Mouse (Mus musculus) limb, embryonic 10.5 days (tissue): ENCODE data around the gene Gnaz. TPM values are rescaled to one million over a fixed set of nuclear protein-coding genes. Genes with fewer than 3 reads are reported as not detected.

Experiments
- DNase-seq: peaks from one replicate; pipeline ENCODE4 v3.0.0-alpha.2; 2017; ENCODE audit warnings: low spot score
- H3K27ac ChIP-seq: fragments of 300-500 bp; sonication (generic); 2 replicates; pipeline ENCODE4 v1.5.1; 2016; ENCODE audit warnings: mild to moderate bottlenecking
- H3K27me3 ChIP-seq: fragments of 300-500 bp; sonication (generic); 2 replicates; pipeline ENCODE4 v1.6.1; 2016; ENCODE audit warnings: low read depth, mild to moderate bottlenecking; ENCODE audit not compliant: poor library complexity, severe bottlenecking
- H3K36me3 ChIP-seq: fragments of 300-500 bp; sonication (generic); 2 replicates; pipeline ENCODE4 v1.6.1; 2016; ENCODE audit warnings: mild to moderate bottlenecking, moderate library complexity
- H3K4me1 ChIP-seq: fragments of 300-500 bp; sonication (generic); 2 replicates; pipeline ENCODE4 v1.6.1; 2016
- H3K4me3 ChIP-seq: fragments of 300-500 bp; sonication (generic); 2 replicates; pipeline ENCODE4 v1.5.1; 2016; ENCODE audit warnings: mild to moderate bottlenecking, moderate library complexity
- H3K9me3 ChIP-seq: fragments of 300-500 bp; sonication (generic); replicated peaks from 2 replicates; pipeline ENCODE4 v1.6.1; 2016; ENCODE audit warnings: mild to moderate bottlenecking
- WGBS: fragments of 180-500 bp; shearing (Covaris S2); methylation state at CpG from one replicate; pipeline ENCODE4 v1.1.7; 2016; 5-methylcytosine and 5-hydroxymethylcytosine counted together
- polyA plus RNA-seq: library from polyadenylated mRNA; unstranded; fragments of >200 nt; fragmentation: Nextera tagmentation; extraction: Ambion mirVana; gene quantifications from 2 replicates; pipeline ENCODE4 v1.2.1, GENCODE M21; 2016

The Gnaz gene
- polyA plus RNA-seq = 2.6 and 3.4 TPM in 2 replicates

DNA sequence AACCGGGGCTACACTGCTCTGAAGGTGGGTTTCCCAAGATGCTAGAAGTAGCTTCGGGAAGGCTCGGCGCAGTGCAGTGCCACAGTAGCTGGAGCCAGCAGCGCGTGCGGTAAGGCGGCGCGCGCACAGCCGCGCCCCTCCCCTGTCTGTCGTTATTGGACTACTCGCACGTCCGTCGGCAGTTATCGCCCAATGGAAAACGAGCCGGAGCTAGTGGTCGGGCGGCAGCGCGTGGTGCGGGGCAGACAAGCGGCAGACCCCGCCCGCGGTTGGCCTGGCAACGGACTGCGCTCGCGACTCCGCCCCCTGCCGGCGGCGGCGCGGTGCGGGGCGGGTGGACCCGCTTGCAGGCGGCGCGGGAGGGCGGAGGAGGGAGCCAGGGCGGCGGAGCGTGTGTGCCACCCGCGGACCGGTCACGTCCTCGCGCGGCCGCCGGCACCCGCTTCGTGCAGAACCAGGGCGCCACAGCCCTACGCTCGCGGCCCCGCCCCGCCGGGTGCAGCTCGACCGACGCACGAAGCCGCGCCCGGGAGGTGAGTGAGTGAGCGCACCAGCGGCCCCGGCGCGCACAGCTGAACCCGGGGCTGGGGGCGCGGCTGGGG, at the start of gene Gnaz:
Gnaz (plus strand) TSS at position 328 of the 602 bp plus-strand sequence.
- H3K9me3 ChIP-seq = no peaks in the 10 kb centered on the region
- peaks cover 24% of the 10 kb centered on the region for H3K4me1 ChIP-seq
- peak within 1 kb of the TSS; percentile 72 for H3K27ac ChIP-seq
- H3K36me3 ChIP-seq = no peaks in the 10 kb centered on the region
- peak; percentile 94 for DNase-seq
- WGBS = under 1% methylated on average over 79 of the region's 83 CpGs
- peaks cover 62% of the 10 kb centered on the region for H3K27me3 ChIP-seq
- peak within 1 kb of the TSS; percentile 74 for H3K4me3 ChIP-seq

DNA sequence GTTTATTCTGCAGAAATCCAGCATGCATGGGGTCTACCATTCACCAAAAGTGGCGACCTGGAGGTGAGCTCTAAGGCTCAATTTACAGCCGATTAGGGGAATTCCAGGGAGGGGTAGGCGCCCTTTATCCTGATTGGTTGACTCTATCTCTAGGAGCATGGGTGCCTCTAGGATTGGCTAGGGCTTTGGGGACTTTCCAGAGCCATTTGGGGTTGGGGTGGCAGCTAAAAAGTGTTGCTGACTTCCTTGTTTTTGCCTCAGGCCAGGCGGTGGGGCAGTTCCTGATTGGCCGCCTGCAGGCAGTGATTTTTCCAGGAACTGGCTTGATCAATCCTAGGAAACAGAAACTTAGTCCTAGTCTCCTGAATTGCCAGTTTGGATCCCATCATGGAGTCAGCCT, 47.7 kb upstream of the Gnaz start:
- 0 out of 2 replicates have a peak, but pooled peaks cover 7% of the 10 kb centered on the region for H3K4me1 ChIP-seq
- no peaks in the 10 kb centered on the region for H3K27me3 ChIP-seq
- no peaks in the 10 kb centered on the region for H3K9me3 ChIP-seq
- H3K27ac ChIP-seq = no peak overlapping the region
- WGBS = 36% methylated on average over 5 of the region's 5 CpGs
- no peaks in the 10 kb centered on the region for H3K36me3 ChIP-seq
- no peak overlapping the region for H3K4me3 ChIP-seq
- peak; percentile 28 for DNase-seq

- Histone ChIP-seq H3K9me3 (no peaks in the 10 kb centered on the region), H3K27ac (no peak overlapping the region), H3K4me1 (peaks cover 12% of the 10 kb centered on the region; the same call in 1 of the 2 replicates), H3K36me3 (no peaks in the 10 kb centered on the region), H3K27me3 (no peaks in the 10 kb centered on the region), H3K4me3 (no peak overlapping the region)
- peak; percentile 35 for DNase-seq
- WGBS = 52% methylated on average over 17 of the region's 17 CpGs
Observed at GRCm38 (mm10) chr10:74920853-74921567, 46.0 kb upstream of the Gnaz start.

GRCm38 (mm10) chr10:74921614-74922013, 45.4 kb upstream of the Gnaz start:
- Histone ChIP-seq H3K4me1 (peaks cover 12% of the 10 kb centered on the region; the same call in 1 of the 2 replicates), H3K9me3 (no peaks in the 10 kb centered on the region), H3K36me3 (no peaks in the 10 kb centered on the region), H3K27ac (no peak overlapping the region), H3K4me3 (no peak overlapping the region), H3K27me3 (no peaks in the 10 kb centered on the region)
- no peak for DNase-seq
- WGBS = 85% methylated on average over 11 of the region's 11 CpGs

- H3K4me3 ChIP-seq = no peak overlapping the region
- H3K4me1 ChIP-seq = peaks cover 12% of the 10 kb centered on the region; the same call in 1 of the 2 replicates
- 75% methylated on average over 6 of the region's 6 CpGs for WGBS
- no peak overlapping the region for H3K27ac ChIP-seq
- DNase-seq = peak; percentile 27
- H3K9me3 ChIP-seq = no peaks in the 10 kb centered on the region
- H3K36me3 ChIP-seq = no peaks in the 10 kb centered on the region
- H3K27me3 ChIP-seq = no peaks in the 10 kb centered on the region
Observed at GRCm38 (mm10) chr10:74922763-74923162, 44.2 kb upstream of the Gnaz start.

GRCm38 (mm10) chr10:74924274-74924673, 42.7 kb upstream of the Gnaz start:
- WGBS = 93% methylated on average over 14 of the region's 14 CpGs
- Histone ChIP-seq H3K9me3 (no peaks in the 10 kb centered on the region), H3K4me1 (peaks cover 11% of the 10 kb centered on the region; the same call in 1 of the 2 replicates), H3K27ac (no peak overlapping the region), H3K27me3 (no peaks in the 10 kb centered on the region), H3K4me3 (no peak overlapping the region), H3K36me3 (no peaks in the 10 kb centered on the region)
- DNase-seq = no peak

DNA sequence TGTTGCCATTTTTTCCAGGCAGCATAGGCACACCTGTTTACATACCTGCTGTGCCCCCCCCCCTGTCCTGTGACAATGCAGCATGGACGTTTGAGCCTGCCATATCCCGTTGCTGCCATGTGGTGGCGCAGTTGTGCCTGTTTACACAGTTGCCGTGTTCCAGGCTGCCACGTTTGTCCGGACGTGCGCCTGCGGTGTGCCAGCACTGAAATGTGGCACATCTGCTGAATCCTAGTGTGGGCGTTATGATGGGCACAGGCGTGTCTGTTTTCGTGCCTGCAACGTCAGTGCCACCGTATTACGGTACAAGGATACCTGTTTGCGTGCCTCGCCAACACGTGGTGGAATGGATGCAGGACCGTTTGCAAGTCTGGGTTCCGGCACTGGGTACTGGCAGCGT, 41.7 kb upstream of the Gnaz start:
- 19% methylated on average over 21 of the region's 21 CpGs for WGBS

DNA sequence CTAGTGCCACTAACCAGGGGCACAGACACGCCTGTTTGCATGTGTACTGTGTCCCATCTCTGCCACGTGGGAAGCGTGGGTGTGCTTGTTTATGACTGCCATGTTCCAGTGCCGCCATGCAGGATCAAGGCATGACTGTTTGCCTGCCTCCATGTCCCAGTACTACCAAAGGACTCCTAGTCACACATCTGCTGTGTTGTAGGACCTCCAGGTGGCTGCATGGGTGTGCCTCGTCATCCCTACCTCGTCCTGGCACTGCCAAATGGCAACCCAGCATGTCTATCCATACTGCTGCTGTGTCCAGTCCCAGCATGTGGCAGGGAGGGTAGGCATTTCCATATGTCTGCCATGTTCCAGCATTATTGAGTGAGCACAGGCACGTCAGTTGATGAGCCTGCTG, 38.7 kb upstream of the Gnaz start:
- H3K27me3 ChIP-seq = no peaks in the 10 kb centered on the region
- peak; percentile 20 for DNase-seq
- peaks cover 5% of the 10 kb centered on the region; the same call in 1 of the 2 replicates for H3K4me1 ChIP-seq
- H3K9me3 ChIP-seq = no peaks in the 10 kb centered on the region
- H3K27ac ChIP-seq = no peak overlapping the region
- no peaks in the 10 kb centered on the region for H3K36me3 ChIP-seq
- H3K4me3 ChIP-seq = no peak overlapping the region
- 87% methylated on average over 7 of the region's 7 CpGs for WGBS

More for the DNA sequence above, 41.7 kb upstream of the Gnaz start:
- H3K4me1 ChIP-seq = peaks cover 8% of the 10 kb centered on the region; the same call in 1 of the 2 replicates
- peak overlapping the region; percentile 24 for H3K4me3 ChIP-seq
- peak; percentile 62 for DNase-seq
- H3K27me3 ChIP-seq = no peaks in the 10 kb centered on the region
- H3K9me3 ChIP-seq = no peaks in the 10 kb centered on the region
- H3K27ac ChIP-seq = no peak overlapping the region
- H3K36me3 ChIP-seq = no peaks in the 10 kb centered on the region

DNA sequence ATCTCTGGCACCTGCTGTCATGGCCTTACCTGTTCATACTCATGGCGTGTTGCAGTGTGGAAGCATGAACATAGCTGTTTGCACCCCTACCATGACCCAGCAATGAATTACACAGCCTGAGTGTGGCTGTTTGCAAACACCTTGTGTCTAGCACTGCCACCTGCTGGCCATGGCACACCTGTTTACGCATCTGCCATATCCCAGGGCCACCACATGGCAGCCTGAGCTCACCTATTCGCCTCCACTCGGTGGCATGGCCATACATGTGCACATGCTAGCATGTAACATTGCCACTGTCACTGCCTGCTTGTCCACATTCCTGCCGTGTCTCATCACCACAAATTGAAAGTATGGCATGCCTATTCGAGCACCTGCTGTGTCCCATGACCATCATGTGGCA, 37.4 kb upstream of the Gnaz start:
- Histone ChIP-seq H3K27ac (no peak overlapping the region), H3K4me1 (peaks cover 5% of the 10 kb centered on the region; the same call in 1 of the 2 replicates), H3K36me3 (no peaks in the 10 kb centered on the region), H3K9me3 (no peaks in the 10 kb centered on the region), H3K4me3 (no peak overlapping the region), H3K27me3 (no peaks in the 10 kb centered on the region)
- 74% methylated on average over 6 of the region's 6 CpGs for WGBS
- DNase-seq = peak; percentile 29

GRCm38 (mm10) chr10:74930541-74930940, 36.4 kb upstream of the Gnaz start:
- Histone ChIP-seq H3K27ac (no peak overlapping the region), H3K36me3 (no peaks in the 10 kb centered on the region), H3K27me3 (no peaks in the 10 kb centered on the region), H3K4me3 (no peak overlapping the region), H3K4me1 (peaks cover under 1% of the 10 kb centered on the region; the same call in 1 of the 2 replicates), H3K9me3 (no peaks in the 10 kb centered on the region)
- peak; percentile 22 for DNase-seq
- 78% methylated on average over 3 of the region's 3 CpGs for WGBS

- Histone ChIP-seq H3K27ac (no peak overlapping the region), H3K27me3 (no peaks in the 10 kb centered on the region), H3K9me3 (no peaks in the 10 kb centered on the region), H3K36me3 (no peaks in the 10 kb centered on the region), H3K4me3 (no peak overlapping the region), H3K4me1 (no peaks in the 10 kb centered on the region)
- WGBS = 79% methylated on average over 6 of the region's 6 CpGs
- DNase-seq = peak; percentile 3
Observed at GRCm38 (mm10) chr10:74931631-74932030, 35.3 kb upstream of the Gnaz start.

- WGBS = 87% methylated on average over 6 of the region's 6 CpGs
- no peaks in the 10 kb centered on the region for H3K9me3 ChIP-seq
- no peaks in the 10 kb centered on the region for H3K27me3 ChIP-seq
- H3K36me3 ChIP-seq = no peaks in the 10 kb centered on the region
- no peaks in the 10 kb centered on the region for H3K4me1 ChIP-seq
- peak; percentile 15 for DNase-seq
- no peak overlapping the region for H3K4me3 ChIP-seq
- no peak overlapping the region for H3K27ac ChIP-seq
Observed at GRCm38 (mm10) chr10:74932487-74932886, 34.5 kb upstream of the Gnaz start.

DNA sequence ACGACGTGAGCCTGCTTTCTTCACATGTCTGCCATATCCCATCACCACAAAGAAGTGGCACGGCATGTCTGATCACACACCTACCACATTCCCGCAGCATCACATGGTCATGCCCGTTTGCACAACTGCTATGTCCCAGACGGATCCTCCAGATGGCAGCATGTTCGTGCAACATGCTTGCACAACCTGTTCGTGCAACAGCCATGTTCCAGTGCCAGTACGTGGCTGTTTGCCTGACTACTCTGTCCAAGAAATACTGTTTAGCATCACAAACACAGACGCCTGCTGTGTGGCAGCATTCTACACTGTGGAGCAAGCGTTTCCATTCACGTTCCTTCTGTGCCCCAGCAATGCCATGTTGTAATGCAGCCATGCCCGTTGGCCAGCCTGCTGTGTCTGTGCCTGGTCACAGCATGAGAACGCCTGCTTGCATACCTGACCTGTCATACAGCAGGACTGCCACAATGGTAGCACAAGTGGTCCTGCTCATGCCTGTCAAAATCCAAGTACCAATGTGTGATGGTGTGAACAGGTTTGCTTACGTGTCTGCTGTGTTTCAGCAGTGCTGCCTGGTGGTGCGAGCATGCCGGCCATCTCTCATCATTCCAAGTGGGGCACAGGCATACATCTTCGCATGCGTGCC, 33.3 kb upstream of the Gnaz start:
- H3K4me3 ChIP-seq = no peak overlapping the region
- WGBS = 93% methylated on average over 19 of the region's 19 CpGs
- no peaks in the 10 kb centered on the region for H3K36me3 ChIP-seq
- H3K4me1 ChIP-seq = no peaks in the 10 kb centered on the region
- peak; percentile 23 for DNase-seq
- no peaks in the 10 kb centered on the region for H3K9me3 ChIP-seq
- no peak overlapping the region for H3K27ac ChIP-seq
- no peaks in the 10 kb centered on the region for H3K27me3 ChIP-seq
